Mouse (Mus musculus): Measurements from ENCODE around the gene Gm7073. TPM values are rescaled to one million over a fixed set of nuclear protein-coding genes. Genes with fewer than 3 reads are reported as not detected.

The Gm7073 gene
- polyA plus RNA-seq, 1 experiment from 2014 or later: not detected

GRCm38 (mm10) chrX:60545906-60546305 lies 6.9 kb upstream of the Gm7073 start:
- Histone ChIP-seq H3K27ac (no peak overlapping the region), H3K4me2 (ENCODE audit: low read length) (no peak overlapping the region), H3K9ac (ENCODE audit: low read depth, low read length) (no peak overlapping the region), H3K4me3 (replicated peaks; ENCODE audit: low read depth, low read length) (no peak overlapping the region), H3K27me3 (ENCODE audit: insufficient read depth, low read length) (no peaks in the 10 kb centered on the region), H3K9me3 (replicated peaks; ENCODE audit: low read length) (no peaks in the 10 kb centered on the region), H3K36me3 (ENCODE audit: insufficient read depth, low read length) (no peaks in the 10 kb centered on the region), H3K4me1 (replicated peaks; ENCODE audit: insufficient read depth, low read length) (no peaks in the 10 kb centered on the region)
- TF ChIP-seq CTCF (IDR thresholded peaks at IDR 0.05; ENCODE audit: low read depth): no peak
- ATAC-seq (replicated peaks; ENCODE audit: low FRiP score, low read depth) (no peak), DNase-seq (ENCODE audit: low spot score) (no peak)
- WGBS: 50% methylated on average over 3 of the region's 3 CpGs

DNA sequence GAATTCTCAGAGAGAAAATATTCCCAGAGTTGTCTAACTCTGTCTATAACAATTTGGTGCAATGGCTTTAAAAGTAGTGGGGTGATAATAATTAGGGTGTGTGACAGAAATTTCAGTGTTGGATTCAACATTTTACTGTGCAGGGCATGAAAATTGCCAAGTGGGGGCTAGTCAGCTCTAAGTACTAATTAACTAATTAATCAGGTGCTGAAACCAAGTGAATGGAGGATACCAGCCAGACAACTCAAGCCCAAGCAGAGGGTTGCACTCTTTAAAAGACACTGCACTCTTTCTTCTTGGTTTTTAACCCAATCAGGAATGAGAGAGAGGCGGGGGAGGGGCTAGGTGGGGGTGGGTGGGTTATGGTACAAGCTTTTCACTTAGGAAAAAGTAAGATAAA lies 6.4 kb upstream of the Gm7073 start:
- Histone ChIP-seq H3K36me3 (ENCODE audit: insufficient read depth, low read length) (no peaks in the 10 kb centered on the region), H3K4me2 (ENCODE audit: low read length) (no peak overlapping the region), H3K9ac (ENCODE audit: low read depth, low read length) (no peak overlapping the region), H3K4me3 (replicated peaks; ENCODE audit: low read depth, low read length) (no peak overlapping the region), H3K27me3 (ENCODE audit: insufficient read depth, low read length) (no peaks in the 10 kb centered on the region), H3K27ac (no peak overlapping the region), H3K9me3 (replicated peaks; ENCODE audit: low read length) (no peaks in the 10 kb centered on the region), H3K4me1 (replicated peaks; ENCODE audit: insufficient read depth, low read length) (no peaks in the 10 kb centered on the region)
- DNase-seq (ENCODE audit: low spot score) (no peak), ATAC-seq (replicated peaks; ENCODE audit: low FRiP score, low read depth) (no peak)
- TF ChIP-seq CTCF (IDR thresholded peaks at IDR 0.05; ENCODE audit: low read depth): no peak
- 59% methylated on average over 1 of the region's 1 CpGs for WGBS

- ATAC-seq (replicated peaks; ENCODE audit: low FRiP score, low read depth) (no peak), DNase-seq (ENCODE audit: low spot score) (no peak)
- H3K4me1 ChIP-seq (replicated peaks; ENCODE audit: insufficient read depth, low read length): no peaks in the 10 kb centered on the region
- no peaks in the 10 kb centered on the region for H3K27me3 ChIP-seq (ENCODE audit: insufficient read depth, low read length)
- TF ChIP-seq CTCF (IDR thresholded peaks at IDR 0.05; ENCODE audit: low read depth): no peak
- H3K4me2 ChIP-seq (ENCODE audit: low read length): no peak overlapping the region
- H3K36me3 ChIP-seq (ENCODE audit: insufficient read depth, low read length): no peaks in the 10 kb centered on the region
- WGBS: 30% methylated on average over 4 of the region's 4 CpGs
- no peak overlapping the region for H3K27ac ChIP-seq
- H3K4me3 ChIP-seq (replicated peaks; ENCODE audit: low read depth, low read length): no peak overlapping the region
- no peaks in the 10 kb centered on the region for H3K9me3 ChIP-seq (replicated peaks; ENCODE audit: low read length)
- no peak overlapping the region for H3K9ac ChIP-seq (ENCODE audit: low read depth, low read length)
Measured at GRCm38 (mm10) chrX:60544098-60544497, 5.0 kb upstream of the Gm7073 start.

GRCm38 (mm10) chrX:60542901-60543300 lies 3.9 kb upstream of the Gm7073 start:
- Histone ChIP-seq H3K27me3 (ENCODE audit: insufficient read depth, low read length) (no peaks in the 10 kb centered on the region), H3K9me3 (replicated peaks; ENCODE audit: low read length) (no peaks in the 10 kb centered on the region), H3K4me3 (replicated peaks; ENCODE audit: low read depth, low read length) (no peak overlapping the region), H3K4me1 (replicated peaks; ENCODE audit: insufficient read depth, low read length) (no peaks in the 10 kb centered on the region), H3K4me2 (ENCODE audit: low read length) (no peak overlapping the region), H3K27ac (no peak overlapping the region), H3K36me3 (ENCODE audit: insufficient read depth, low read length) (no peaks in the 10 kb centered on the region), H3K9ac (ENCODE audit: low read depth, low read length) (no peak overlapping the region)
- no peak for TF ChIP-seq CTCF (IDR thresholded peaks at IDR 0.05; ENCODE audit: low read depth)
- WGBS: 59% methylated on average over 1 of the region's 1 CpGs
- no peak for ATAC-seq (replicated peaks; ENCODE audit: low FRiP score, low read depth)
- DNase-seq (ENCODE audit: low spot score): no peak

DNA sequence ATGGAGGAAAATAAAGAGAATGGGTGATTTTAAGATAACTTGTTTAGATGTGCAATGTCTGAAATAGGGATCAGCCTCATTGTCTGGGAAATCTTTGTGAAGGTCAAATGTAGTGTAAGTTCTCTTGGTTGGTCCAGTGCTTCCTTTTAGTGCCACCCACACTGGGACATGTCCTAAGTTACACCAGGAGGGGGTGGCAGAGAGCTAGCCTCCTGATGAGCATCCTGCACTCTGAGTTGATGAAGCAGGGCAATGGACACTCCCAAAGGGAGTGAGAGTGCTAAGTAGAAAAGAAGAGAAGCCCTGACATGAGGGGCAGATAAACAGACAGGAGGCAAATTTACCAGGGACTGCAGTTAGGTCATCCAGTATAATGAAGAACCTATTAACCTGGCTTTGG lies 35.1 kb downstream of the Gm7073 start:
- Histone ChIP-seq H3K9me3 (replicated peaks; ENCODE audit: low read length) (no peaks in the 10 kb centered on the region), H3K4me3 (replicated peaks; ENCODE audit: low read depth, low read length) (no peak overlapping the region), H3K4me1 (replicated peaks; ENCODE audit: insufficient read depth, low read length) (no peaks in the 10 kb centered on the region), H3K4me2 (ENCODE audit: low read length) (no peak overlapping the region), H3K27ac (no peak overlapping the region), H3K36me3 (ENCODE audit: insufficient read depth, low read length) (no peaks in the 10 kb centered on the region), H3K9ac (ENCODE audit: low read depth, low read length) (no peak overlapping the region), H3K27me3 (ENCODE audit: insufficient read depth, low read length) (no peaks in the 10 kb centered on the region)
- DNase-seq (ENCODE audit: low spot score): peak; percentile 42
- no peak for ATAC-seq (replicated peaks; ENCODE audit: low FRiP score, low read depth)
- peak; percentile 66 for TF ChIP-seq CTCF (IDR thresholded peaks at IDR 0.05; ENCODE audit: low read depth)

- 79% methylated on average over 1 of the region's 1 CpGs for whole genome bisulfite sequencing
- no peaks in the 10 kb centered on the region for H3K4me1 ChIP-seq (replicated peaks; ENCODE audit: insufficient read depth, low read length)
- ATAC-seq (replicated peaks; ENCODE audit: low FRiP score, low read depth): no peak
- H3K9me3 ChIP-seq (replicated peaks; ENCODE audit: low read length): no peaks in the 10 kb centered on the region
- H3K27me3 ChIP-seq (ENCODE audit: insufficient read depth, low read length): no peaks in the 10 kb centered on the region
- no peak for TF ChIP-seq CTCF (IDR thresholded peaks at IDR 0.05; ENCODE audit: low read depth)
- H3K27ac ChIP-seq: no peak overlapping the region
- no peak overlapping the region for H3K9ac ChIP-seq (ENCODE audit: low read depth, low read length)
- H3K4me3 ChIP-seq (replicated peaks; ENCODE audit: low read depth, low read length): no peak overlapping the region
- H3K4me2 ChIP-seq (ENCODE audit: low read length): no peak overlapping the region
- no peak for DNase-seq (ENCODE audit: low spot score)
- H3K36me3 ChIP-seq (ENCODE audit: insufficient read depth, low read length): no peaks in the 10 kb centered on the region
Measured at GRCm38 (mm10) chrX:60497750-60498149, 41.3 kb downstream of the Gm7073 start.

DNA sequence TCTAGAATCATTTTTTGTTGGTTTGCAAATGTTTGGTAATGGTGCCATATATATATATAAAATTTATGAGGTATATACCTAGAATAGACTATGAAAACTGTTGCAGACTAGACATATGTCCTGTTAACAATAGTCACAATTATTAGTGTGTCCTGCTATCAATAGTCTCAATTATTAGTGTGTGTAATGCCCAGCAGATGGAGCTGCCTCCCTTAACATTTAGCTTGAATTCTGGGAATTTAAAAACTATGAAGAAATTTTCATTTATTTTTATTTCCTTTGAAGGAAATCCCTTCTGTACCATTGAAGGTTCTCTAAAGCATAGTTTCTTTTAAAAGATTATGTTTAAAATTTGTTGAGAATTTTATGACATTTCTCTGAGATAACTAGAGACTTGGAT lies 43.7 kb downstream of the Gm7073 start:
- H3K9me3 ChIP-seq (replicated peaks; ENCODE audit: low read length): no peaks in the 10 kb centered on the region
- H3K36me3 ChIP-seq (ENCODE audit: insufficient read depth, low read length): no peaks in the 10 kb centered on the region
- H3K4me2 ChIP-seq (ENCODE audit: low read length): no peak overlapping the region
- no peaks in the 10 kb centered on the region for H3K27me3 ChIP-seq (ENCODE audit: insufficient read depth, low read length)
- TF ChIP-seq CTCF (IDR thresholded peaks at IDR 0.05; ENCODE audit: low read depth): peak; percentile 43; the same call in 1 of the 2 replicates
- peak; percentile 0 for DNase-seq (ENCODE audit: low spot score)
- ATAC-seq (replicated peaks; ENCODE audit: low FRiP score, low read depth): no peak
- no peak overlapping the region for H3K4me3 ChIP-seq (replicated peaks; ENCODE audit: low read depth, low read length)
- no peaks in the 10 kb centered on the region for H3K4me1 ChIP-seq (replicated peaks; ENCODE audit: insufficient read depth, low read length)
- H3K9ac ChIP-seq (ENCODE audit: low read depth, low read length): no peak overlapping the region
- no peak overlapping the region for H3K27ac ChIP-seq

All from kidney, postnatal 0 days (tissue).